In genomic region chr14:31207070-31207830, GRCm38 (mm10) we compare ENCODE assay signal across 8 mouse cellular contexts. TPM values are rescaled to one million over a fixed set of nuclear protein-coding genes. Genes with fewer than 3 reads are reported as not detected.
DNase-seq lines count a peak whose midpoint lies in the region; ATAC-seq and TF ChIP-seq lines count a peak whose summit lies in the region.

No protein-coding gene starts in this region.

- peak overlapping the region; percentile 89 for H3K4me3 ChIP-seq in testis, adult 2 months (ENCODE audit: control insufficient read depth, low read depth, low read length)
- H3K4me3 ChIP-seq in hindbrain, embryonic 11.5 days (ENCODE audit: low read depth, low read length): peak overlapping the region; percentile 89
- H3K4me3 ChIP-seq in lung, postnatal 0 days (ENCODE audit: low read depth, low read length): peak overlapping the region; percentile 77

- H3K4me1 ChIP-seq in testis, adult 2 months (ENCODE audit: control insufficient read depth, insufficient read depth, low read length): peaks cover 13% of the 10 kb centered on the region
- H3K4me1 ChIP-seq in hindbrain, embryonic 11.5 days (replicated peaks; ENCODE audit: control insufficient read depth, insufficient read depth, low read length): peaks cover 7% of the 10 kb centered on the region; the same call in 1 of the 2 replicates
- H3K4me1 ChIP-seq in lung, postnatal 0 days (ENCODE audit: insufficient read depth, low read depth, low read length): peaks cover 5% of the 10 kb centered on the region; the same call in 1 of the 2 replicates

- TF ChIP-seq EP300 in lung, postnatal 0 days (IDR thresholded peaks at IDR 0.05): no peak

- TF ChIP-seq POLR2A in testis, adult 2 months (IDR thresholded peaks at IDR 0.05; ENCODE audit: control insufficient read depth, low read depth, low read length): no peak

- H3K9me3 ChIP-seq in hindbrain, embryonic 11.5 days (ENCODE audit: control insufficient read depth, low read length): no peaks in the 10 kb centered on the region
- H3K9me3 ChIP-seq in lung, postnatal 0 days (ENCODE audit: low read length): no peaks in the 10 kb centered on the region

- no peak for DNase-seq in testis, postnatal 10 days (ENCODE audit: low spot score)
- DNase-seq in cerebellum, postnatal 10 days: peak; percentile 41 to 52
- no peak for DNase-seq in hindbrain, embryonic 11.5 days (ENCODE audit: low spot score)
- DNase-seq in lung, postnatal 0 days (ENCODE audit: low spot score): no peak
- no peak for DNase-seq in gastrocnemius, adult 8-10 months (ENCODE audit: low spot score in 2 of 2)
- no peak for DNase-seq in spleen, adult 18-20 months
- DNase-seq in thymus, postnatal 25 days: no peak

- WGBS in hindbrain, embryonic 11.5 days: 86% methylated on average over 13 of the region's 13 CpGs
- 71% methylated on average over 13 of the region's 13 CpGs for WGBS in lung, postnatal 0 days

- H3K27me3 ChIP-seq in testis, adult 2 months (ENCODE audit: control insufficient read depth, insufficient read depth, low read length): no peaks in the 10 kb centered on the region
- no peaks in the 10 kb centered on the region for H3K27me3 ChIP-seq in hindbrain, embryonic 11.5 days (ENCODE audit: control insufficient read depth, insufficient read depth, low read length)
- no peaks in the 10 kb centered on the region for H3K27me3 ChIP-seq in lung, postnatal 0 days (replicated peaks; ENCODE audit: insufficient read depth, low read length)

- peak; percentile 41; the same call in 1 of the 2 replicates for ATAC-seq in hindbrain, embryonic 11.5 days (ENCODE audit: low FRiP score)
- peak; percentile 0; the same call in 1 of the 2 replicates for ATAC-seq in lung, postnatal 0 days

- no peak for TF ChIP-seq CTCF in testis, adult 2 months (IDR thresholded peaks at IDR 0.05; ENCODE audit: control insufficient read depth, insufficient read depth, insufficient replicate concordance, low read depth, low read length)
- TF ChIP-seq CTCF in lung, postnatal 0 days (IDR thresholded peaks at IDR 0.05): no peak

- peak overlapping the region; percentile 95 for H3K4me2 ChIP-seq in hindbrain, embryonic 11.5 days (replicated peaks; ENCODE audit: low read depth, low read length)
- H3K4me2 ChIP-seq in lung, postnatal 0 days (replicated peaks; ENCODE audit: low read depth, low read length): peak overlapping the region; percentile 72

- peak overlapping the region; percentile 62 for H3K27ac ChIP-seq in testis, adult 2 months (ENCODE audit: control insufficient read depth, insufficient read depth, low read depth, low read length)
- no peak overlapping the region for H3K27ac ChIP-seq in hindbrain, embryonic 11.5 days (ENCODE audit: low read depth, low read length)
- peak overlapping the region; percentile 94 for H3K27ac ChIP-seq in lung, postnatal 0 days (ENCODE audit: low read length)

- H3K36me3 ChIP-seq in testis, adult 2 months (ENCODE audit: control insufficient read depth, insufficient read depth, low read length): no peaks in the 10 kb centered on the region
- peaks cover 9% of the 10 kb centered on the region for H3K36me3 ChIP-seq in hindbrain, embryonic 11.5 days (ENCODE audit: control insufficient read depth, insufficient read depth, low read length)
- peaks cover 15% of the 10 kb centered on the region; the same call in 1 of the 2 replicates for H3K36me3 ChIP-seq in lung, postnatal 0 days (ENCODE audit: insufficient read depth, low read length)

- H3K9ac ChIP-seq in hindbrain, embryonic 11.5 days (ENCODE audit: low read depth, low read length): peak overlapping the region; percentile 97; the same call in 1 of the 2 replicates
- H3K9ac ChIP-seq in lung, postnatal 0 days (replicated peaks; ENCODE audit: low read depth): peak overlapping the region; percentile 93

RNA-seq across cellular contexts. Expression of gene Tnnc1, which starts 0.9 kb away (rescaled TPM):
- polyA plus RNA-seq in testis, adult 2 months (2012; rRNA removed): 0.48 and 0.59 TPM in 2 replicates
- polyA plus RNA-seq in hindbrain, embryonic 11.5 days (2014; fragmentation: Nextera tagmentation; extraction: Ambion mirVana): 8.9 and 17.2 TPM in 2 replicates
- polyA plus RNA-seq in lung, postnatal 0 days (2015; fragmentation: Nextera tagmentation; extraction: Ambion mirVana): 77.2 and 87.2 TPM in 2 replicates
- 100 to 1,000 TPM; 451 to 634 (median 529) TPM for total RNA-seq in gastrocnemius, adult 8-10 months (2022)

RNA-seq across cellular contexts. Expression of gene Nisch, which starts 9.5 kb away (rescaled TPM):
- 62.1 and 63.8 TPM in 2 replicates for polyA plus RNA-seq in testis, adult 2 months (2012; rRNA removed)
- 251 and 305 TPM in 2 replicates for polyA plus RNA-seq in hindbrain, embryonic 11.5 days (2014; fragmentation: Nextera tagmentation; extraction: Ambion mirVana)
- polyA plus RNA-seq in lung, postnatal 0 days (2015; fragmentation: Nextera tagmentation; extraction: Ambion mirVana): 196 and 224 TPM in 2 replicates
- total RNA-seq in gastrocnemius, adult 8-10 months (2022): 10 to 100 TPM; 49.1 to 60.3 (median 53.8) TPM

RNA-seq across cellular contexts. Expression of gene Sema3g, which starts 10.4 kb away (rescaled TPM):
- 0.65 and 0.79 TPM in 2 replicates for polyA plus RNA-seq in testis, adult 2 months (2012; rRNA removed)
- 0.42 and 0.51 TPM in 2 replicates for polyA plus RNA-seq in hindbrain, embryonic 11.5 days (2014; fragmentation: Nextera tagmentation; extraction: Ambion mirVana)
- 4.7 and 5.7 TPM in 2 replicates for polyA plus RNA-seq in lung, postnatal 0 days (2015; fragmentation: Nextera tagmentation; extraction: Ambion mirVana)
- total RNA-seq in gastrocnemius, adult 8-10 months (2022): 1 to 10 TPM; 3.8 to 4.9 (median 4.5) TPM

RNA-seq across cellular contexts. Expression of gene Stab1, which starts 38.8 kb away (rescaled TPM):
- polyA plus RNA-seq in testis, adult 2 months (2012; rRNA removed): 8.0 and 9.2 TPM in 2 replicates
- polyA plus RNA-seq in hindbrain, embryonic 11.5 days (2014; fragmentation: Nextera tagmentation; extraction: Ambion mirVana): 23.5 and 25.5 TPM in 2 replicates
- polyA plus RNA-seq in lung, postnatal 0 days (2015; fragmentation: Nextera tagmentation; extraction: Ambion mirVana): 32.4 and 34.2 TPM in 2 replicates
- total RNA-seq in gastrocnemius, adult 8-10 months (2022): 1 to 10 TPM; 5.0 to 9.9 (median 6.0) TPM

RNA-seq across cellular contexts. Expression of gene Phf7, which starts 43.9 kb away (rescaled TPM):
- 1,194 and 1,232 TPM in 2 replicates for polyA plus RNA-seq in testis, adult 2 months (2012; rRNA removed)
- 13.9 and 14.0 TPM in 2 replicates for polyA plus RNA-seq in hindbrain, embryonic 11.5 days (2014; fragmentation: Nextera tagmentation; extraction: Ambion mirVana)
- polyA plus RNA-seq in lung, postnatal 0 days (2015; fragmentation: Nextera tagmentation; extraction: Ambion mirVana): 17.7 and 18.8 TPM in 2 replicates
- 10 to 100 TPM; 11.2 to 11.7 (median 11.6) TPM for total RNA-seq in gastrocnemius, adult 8-10 months (2022)

Comparison
In these comparisons a context has a peak if more than half of its experiments do, and no peak if none do; other contexts are left out.
1. DNase-seq: peak in cerebellum, postnatal 10 days (2 of 2); none in testis, postnatal 10 days (single experiment), hindbrain, embryonic 11.5 days (single experiment), lung, postnatal 0 days (single experiment), gastrocnemius, adult 8-10 months (0 of 2), spleen, adult 18-20 months (0 of 2) and thymus, postnatal 25 days (single experiment).
2. Peak in every context shown above with its lines, with median percentiles within 50 percentile points of each other: H3K4me3 ChIP-seq.